Comparison of ENCODE assay signal across 12 mouse cellular contexts in the genomic region with DNA sequence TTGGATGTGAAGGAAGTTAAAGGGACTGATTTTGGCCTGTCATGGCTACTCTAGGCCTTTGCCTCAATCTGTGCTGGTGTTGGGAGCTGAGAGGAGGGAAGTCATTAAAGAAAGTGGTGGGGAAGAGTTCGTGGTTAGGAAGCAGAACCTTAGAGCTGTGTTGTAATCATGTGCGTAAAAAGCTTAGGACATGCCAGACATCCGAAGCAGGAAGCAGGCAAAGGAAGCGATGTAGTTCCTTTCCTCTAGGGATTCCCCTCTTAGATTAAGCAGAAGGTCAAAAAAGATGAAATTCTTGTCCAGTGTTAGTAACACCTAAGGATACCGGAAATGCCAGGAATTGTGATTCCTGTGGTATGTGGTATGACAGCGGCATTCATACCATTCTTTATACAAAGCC. TPM values are rescaled to one million over a fixed set of nuclear protein-coding genes. Genes with fewer than 3 reads are reported as not detected.
DNase-seq lines count a peak whose midpoint lies in the region; ATAC-seq lines count a peak whose summit lies in the region.
"Had no signal": no experiment of that assay in that cellular context is flagged by ENCODE, and none has a peak within 500 bp of the region (broad histone marks: within the 10 kb centered on the region; RNA-seq: fewer than 3 reads in every experiment).

No protein-coding gene starts in this region.

- no peak overlapping the region for H3K9ac ChIP-seq in embryonic facial prominence, embryonic 13.5 days
- no peak overlapping the region for H3K9ac ChIP-seq in limb, embryonic 12.5 days (replicated peaks)
- H3K9ac ChIP-seq in kidney, embryonic 16.5 days (replicated peaks; ENCODE audit: low read length) = no peak overlapping the region
- H3K9ac ChIP-seq in midbrain, embryonic 15.5 days = no peak overlapping the region
- H3K9ac ChIP-seq: hindbrain, embryonic 15.5 days had no signal

- no peaks in the 10 kb centered on the region for H3K27me3 ChIP-seq in embryonic facial prominence, embryonic 13.5 days
- H3K27me3 ChIP-seq in embryonic facial prominence, embryonic 10.5 days (replicated peaks; ENCODE audit: low read depth, poor library complexity, severe bottlenecking) = no peaks in the 10 kb centered on the region
- no peaks in the 10 kb centered on the region for H3K27me3 ChIP-seq in limb, embryonic 12.5 days
- H3K27me3 ChIP-seq in limb, embryonic 10.5 days (ENCODE audit: low read depth, poor library complexity, severe bottlenecking) = no peaks in the 10 kb centered on the region
- H3K27me3 ChIP-seq in kidney, embryonic 16.5 days (ENCODE audit: insufficient read depth, low read length) = no peaks in the 10 kb centered on the region
- H3K27me3 ChIP-seq in midbrain, embryonic 15.5 days (replicated peaks) = no peaks in the 10 kb centered on the region
- H3K27me3 ChIP-seq: hindbrain, embryonic 15.5 days had no signal

- H3K36me3 ChIP-seq in embryonic facial prominence, embryonic 13.5 days = peaks cover 33% of the 10 kb centered on the region
- peaks cover 78% of the 10 kb centered on the region for H3K36me3 ChIP-seq in embryonic facial prominence, embryonic 10.5 days (replicated peaks)
- H3K36me3 ChIP-seq in limb, embryonic 12.5 days = peaks cover 58% of the 10 kb centered on the region
- H3K36me3 ChIP-seq in limb, embryonic 10.5 days = peaks cover 81% of the 10 kb centered on the region
- H3K36me3 ChIP-seq in kidney, embryonic 16.5 days (ENCODE audit: insufficient read depth, low read length) = peaks cover 20% of the 10 kb centered on the region
- H3K36me3 ChIP-seq in midbrain, embryonic 15.5 days (replicated peaks) = peaks cover 14% of the 10 kb centered on the region

- H3K27ac ChIP-seq in embryonic facial prominence, embryonic 13.5 days = peak overlapping the region; percentile 49; the same call in 1 of the 2 replicates
- no peak overlapping the region for H3K27ac ChIP-seq in embryonic facial prominence, embryonic 10.5 days (replicated peaks)
- 0 out of 2 replicates have a peak overlapping the region, but pooled peaks have one; percentile 14 for H3K27ac ChIP-seq in limb, embryonic 12.5 days
- H3K27ac ChIP-seq in limb, embryonic 10.5 days = no peak overlapping the region
- H3K27ac ChIP-seq in kidney, embryonic 16.5 days (ENCODE audit: low read length) = peak overlapping the region; percentile 39; the same call in 1 of the 2 replicates
- H3K27ac ChIP-seq in midbrain, embryonic 15.5 days = no peak overlapping the region
- H3K27ac ChIP-seq: hindbrain, embryonic 15.5 days had no signal

- no peak overlapping the region for H3K4me2 ChIP-seq in embryonic facial prominence, embryonic 13.5 days
- no peak overlapping the region for H3K4me2 ChIP-seq in limb, embryonic 12.5 days
- no peak overlapping the region for H3K4me2 ChIP-seq in kidney, embryonic 16.5 days (replicated peaks; ENCODE audit: low read depth, low read length)
- H3K4me2 ChIP-seq in midbrain, embryonic 15.5 days = no peak overlapping the region
- H3K4me2 ChIP-seq: hindbrain, embryonic 15.5 days had no signal

- no peak for ATAC-seq in embryonic facial prominence, embryonic 13.5 days (ENCODE audit: insufficient number of reproducible peaks, insufficient read depth, low FRiP score, low TSS enrichment, low read depth)
- ATAC-seq in limb, embryonic 12.5 days (ENCODE audit: insufficient number of reproducible peaks, insufficient read depth, low FRiP score, low TSS enrichment, low read depth) = no peak
- 0 out of 2 replicates have a peak, but pooled peaks have one; percentile 11 for ATAC-seq in kidney, embryonic 16.5 days (ENCODE audit: low FRiP score, low TSS enrichment)
- peak; percentile 83 for ATAC-seq in megakaryocyte progenitor cell, adult 5-6 weeks (replicated peaks; ENCODE audit: poor library complexity)
- no peak for ATAC-seq in midbrain, embryonic 15.5 days (replicated peaks)
- ATAC-seq: forebrain, embryonic 14.5 days had no signal

- no peak overlapping the region for H3K4me3 ChIP-seq in embryonic facial prominence, embryonic 13.5 days
- H3K4me3 ChIP-seq in embryonic facial prominence, embryonic 10.5 days = no peak overlapping the region
- H3K4me3 ChIP-seq in limb, embryonic 12.5 days (replicated peaks) = no peak overlapping the region
- no peak overlapping the region for H3K4me3 ChIP-seq in limb, embryonic 10.5 days
- no peak overlapping the region for H3K4me3 ChIP-seq in kidney, embryonic 16.5 days (ENCODE audit: low read length)
- H3K4me3 ChIP-seq in midbrain, embryonic 15.5 days = no peak overlapping the region
- H3K4me3 ChIP-seq: hindbrain, embryonic 15.5 days had no signal

- H3K9me3 ChIP-seq in embryonic facial prominence, embryonic 13.5 days = no peaks in the 10 kb centered on the region
- no peaks in the 10 kb centered on the region for H3K9me3 ChIP-seq in embryonic facial prominence, embryonic 10.5 days
- no peaks in the 10 kb centered on the region for H3K9me3 ChIP-seq in limb, embryonic 12.5 days
- H3K9me3 ChIP-seq in limb, embryonic 10.5 days (replicated peaks) = no peaks in the 10 kb centered on the region
- no peaks in the 10 kb centered on the region for H3K9me3 ChIP-seq in kidney, embryonic 16.5 days (ENCODE audit: low read length)
- no peaks in the 10 kb centered on the region for H3K9me3 ChIP-seq in midbrain, embryonic 15.5 days
- H3K9me3 ChIP-seq: hindbrain, embryonic 15.5 days had no signal

- DNase-seq in embryonic facial prominence, embryonic 10.5 days (ENCODE audit: low spot score) = no peak
- no peak for DNase-seq in limb, embryonic 10.5 days (ENCODE audit: low spot score)
- no peak for DNase-seq in cerebellum, postnatal 4 days (ENCODE audit: low spot score in 2 of 2)
- DNase-seq: adrenal gland, postnatal 14 days; cerebellum, postnatal 14 days had no signal

- WGBS in embryonic facial prominence, embryonic 13.5 days = 80% methylated on average over 6 of the region's 6 CpGs
- WGBS in embryonic facial prominence, embryonic 10.5 days = 88% methylated on average over 6 of the region's 6 CpGs
- 86% methylated on average over 6 of the region's 6 CpGs for WGBS in limb, embryonic 12.5 days
- 83% methylated on average over 6 of the region's 6 CpGs for WGBS in limb, embryonic 10.5 days
- WGBS in kidney, embryonic 16.5 days = 77% methylated on average over 6 of the region's 6 CpGs
- WGBS in midbrain, embryonic 15.5 days = 79% methylated on average over 6 of the region's 6 CpGs

- H3K4me1 ChIP-seq in embryonic facial prominence, embryonic 13.5 days = peaks cover 13% of the 10 kb centered on the region
- H3K4me1 ChIP-seq in embryonic facial prominence, embryonic 10.5 days = no peaks in the 10 kb centered on the region
- no peaks in the 10 kb centered on the region for H3K4me1 ChIP-seq in limb, embryonic 12.5 days (replicated peaks)
- peaks cover 6% of the 10 kb centered on the region; the same call in 1 of the 2 replicates for H3K4me1 ChIP-seq in limb, embryonic 10.5 days
- H3K4me1 ChIP-seq in kidney, embryonic 16.5 days (ENCODE audit: insufficient read depth, low read length) = no peaks in the 10 kb centered on the region
- 0 out of 2 replicates have a peak, but pooled peaks cover 2% of the 10 kb centered on the region for H3K4me1 ChIP-seq in midbrain, embryonic 15.5 days
- H3K4me1 ChIP-seq: hindbrain, embryonic 15.5 days had no signal

RNA-seq across cellular contexts. Expression of a gene that starts 9.2 kb away (rescaled TPM):
- 26.4 and 28.7 TPM in 2 replicates for polyA plus RNA-seq in embryonic facial prominence, embryonic 13.5 days (2015; fragmentation: Nextera tagmentation; extraction: Ambion mirVana)
- 24.5 and 26.6 TPM in 2 replicates for polyA plus RNA-seq in embryonic facial prominence, embryonic 10.5 days (2016; fragmentation: Nextera tagmentation; extraction: Ambion mirVana)
- 31.1 and 39.1 TPM in 2 replicates for polyA plus RNA-seq in limb, embryonic 12.5 days (2016; fragmentation: Nextera tagmentation; extraction: Ambion mirVana)
- 26.0 and 29.9 TPM in 2 replicates for polyA plus RNA-seq in limb, embryonic 10.5 days (2016; fragmentation: Nextera tagmentation; extraction: Ambion mirVana)
- polyA plus RNA-seq in kidney, embryonic 16.5 days (2015; fragmentation: Nextera tagmentation; extraction: Ambion mirVana) = 20.7 and 23.9 TPM in 2 replicates
- 34.0 and 36.1 TPM in 2 replicates for total RNA-seq in megakaryocyte progenitor cell, adult 5-6 weeks (2015)
- total RNA-seq in megakaryocyte progenitor cell, adult 5-6 weeks (2017) = 20.4 and 23.6 TPM in 2 replicates
- 11.1 and 11.7 TPM in 2 replicates for polyA plus RNA-seq in midbrain, embryonic 15.5 days (2015; fragmentation: Nextera tagmentation; extraction: Ambion mirVana)

RNA-seq across cellular contexts. Expression of a gene that starts 26.3 kb away (rescaled TPM):
- 298 and 306 TPM in 2 replicates for polyA plus RNA-seq in embryonic facial prominence, embryonic 13.5 days (2015; fragmentation: Nextera tagmentation; extraction: Ambion mirVana)
- polyA plus RNA-seq in embryonic facial prominence, embryonic 10.5 days (2016; fragmentation: Nextera tagmentation; extraction: Ambion mirVana) = 243 and 251 TPM in 2 replicates
- 264 and 268 TPM in 2 replicates for polyA plus RNA-seq in limb, embryonic 12.5 days (2016; fragmentation: Nextera tagmentation; extraction: Ambion mirVana)
- polyA plus RNA-seq in limb, embryonic 10.5 days (2016; fragmentation: Nextera tagmentation; extraction: Ambion mirVana) = 264 and 277 TPM in 2 replicates
- polyA plus RNA-seq in kidney, embryonic 16.5 days (2015; fragmentation: Nextera tagmentation; extraction: Ambion mirVana) = 347 and 350 TPM in 2 replicates
- 327 and 328 TPM in 2 replicates for total RNA-seq in megakaryocyte progenitor cell, adult 5-6 weeks (2015)
- 142 and 176 TPM in 2 replicates for total RNA-seq in megakaryocyte progenitor cell, adult 5-6 weeks (2017)
- polyA plus RNA-seq in midbrain, embryonic 15.5 days (2015; fragmentation: Nextera tagmentation; extraction: Ambion mirVana) = 172 and 173 TPM in 2 replicates

RNA-seq across cellular contexts. Expression of a gene that starts 59.9 kb away (rescaled TPM):
- polyA plus RNA-seq in embryonic facial prominence, embryonic 13.5 days (2015; fragmentation: Nextera tagmentation; extraction: Ambion mirVana) = 0.70 and 0.87 TPM in 2 replicates
- polyA plus RNA-seq in embryonic facial prominence, embryonic 10.5 days (2016; fragmentation: Nextera tagmentation; extraction: Ambion mirVana) = 0.90 and 0.92 TPM in 2 replicates
- polyA plus RNA-seq in limb, embryonic 12.5 days (2016; fragmentation: Nextera tagmentation; extraction: Ambion mirVana) = 0.97 and 1.1 TPM in 2 replicates
- polyA plus RNA-seq in limb, embryonic 10.5 days (2016; fragmentation: Nextera tagmentation; extraction: Ambion mirVana) = 0.68 and 0.91 TPM in 2 replicates
- polyA plus RNA-seq in kidney, embryonic 16.5 days (2015; fragmentation: Nextera tagmentation; extraction: Ambion mirVana) = 4.1 and 4.4 TPM in 2 replicates
- not detected in 2 replicates for total RNA-seq in megakaryocyte progenitor cell, adult 5-6 weeks (2015)
- not detected in 2 replicates for total RNA-seq in megakaryocyte progenitor cell, adult 5-6 weeks (2017)
- polyA plus RNA-seq in midbrain, embryonic 15.5 days (2015; fragmentation: Nextera tagmentation; extraction: Ambion mirVana) = 1.9 and 2.0 TPM in 2 replicates

Comparison
In these comparisons a context has a peak if more than half of its experiments do, and no peak if none do; other contexts are left out.
1. H3K27ac ChIP-seq: peak in embryonic facial prominence, embryonic 13.5 days (single experiment), limb, embryonic 12.5 days (single experiment) and kidney, embryonic 16.5 days (single experiment); none in embryonic facial prominence, embryonic 10.5 days (single experiment), limb, embryonic 10.5 days (single experiment) and midbrain, embryonic 15.5 days (single experiment).
2. ATAC-seq: peak in kidney, embryonic 16.5 days (single experiment) and megakaryocyte progenitor cell, adult 5-6 weeks (single experiment); none in embryonic facial prominence, embryonic 13.5 days (single experiment), limb, embryonic 12.5 days (single experiment) and midbrain, embryonic 15.5 days (single experiment).